Mouse (Mus musculus) adrenal gland, postnatal 10 days (tissue): Measurements from ENCODE around the gene Ccdc157. TPM values are rescaled to one million over a fixed set of nuclear protein-coding genes. Genes with fewer than 3 reads are reported as not detected.
"Not testable (repeated sequence)": the region's sequence is repeated elsewhere in the genome, so short reads cannot be mapped to it uniquely, and the experiment has no call there.

Experiments
- DNase-seq: peaks from one replicate; pipeline ENCODE4 v3.0.0; 2021; ENCODE audit warnings: mixed read lengths
- long read RNA-seq, 2 experiments: library from polyadenylated mRNA; stranded (forward); transcript quantifications; one replicate each; pipeline ENCODE4 v2.0.0; 2021
- total RNA-seq, 2 experiments: library from RNA; stranded (reverse); gene quantifications; 2 replicates each; pipeline ENCODE4 v1.2.3; 2021

The Ccdc157 gene
- 1 to 10 TPM; 8.7 to 9.0 TPM for total RNA-seq
- long read RNA-seq, experiment 1, partial matches to known transcripts, result 7 of 8 reads
- long read RNA-seq, experiment 1, other reads (novel, unspliced or antisense), result 1 of 8 reads
- long read RNA-seq, experiment 2, partial matches to known transcripts, result 0 of 2 reads
- long read RNA-seq, experiment 2, other reads (novel, unspliced or antisense), result 2 of 2 reads

- peak; percentile 97 for DNase-seq
Observed at GRCm38 (mm10) chr11:4159808-4160708, at the start of gene Ccdc157, which contains the start of gene Sf3a1. Gene Ccdc157, minus strand, starts transcription at chr11:4160293. Gene Sf3a1, plus strand, starts transcription at chr11:4160350.

- DNase-seq, result no peak
Observed at GRCm38 (mm10) chr11:4209556-4209955, 49.5 kb upstream of the Ccdc157 start.

- DNase-seq, result no peak
Observed at GRCm38 (mm10) chr11:4207655-4208054, 47.6 kb upstream of the Ccdc157 start.

GRCm38 (mm10) chr11:4206563-4206962, 46.5 kb upstream of the Ccdc157 start:
- DNase-seq, result no peak

GRCm38 (mm10) chr11:4205951-4206350, 45.9 kb upstream of the Ccdc157 start:
- DNase-seq, result no peak

GRCm38 (mm10) chr11:4205097-4205655, 45.1 kb upstream of the Ccdc157 start:
- DNase-seq, result no peak

- peak; percentile 81 for DNase-seq
Observed at GRCm38 (mm10) chr11:4203705-4204074, 43.6 kb upstream of the Ccdc157 start.

GRCm38 (mm10) chr11:4202995-4203704, 43.1 kb upstream of the Ccdc157 start:
- no peak for DNase-seq

GRCm38 (mm10) chr11:4201981-4202700, 42.0 kb upstream of the Ccdc157 start:
- DNase-seq, result no peak

GRCm38 (mm10) chr11:4197691-4198090, 37.6 kb upstream of the Ccdc157 start:
- DNase-seq, result peak; percentile 72

- no peak for DNase-seq
Observed at GRCm38 (mm10) chr11:4196636-4197035, 36.5 kb upstream of the Ccdc157 start.

GRCm38 (mm10) chr11:4195597-4196031, 35.5 kb upstream of the Ccdc157 start:
- no peak for DNase-seq

- DNase-seq, result no peak
Observed at GRCm38 (mm10) chr11:4193420-4193819, 33.3 kb upstream of the Ccdc157 start.

GRCm38 (mm10) chr11:4192757-4193156, 32.7 kb upstream of the Ccdc157 start:
- DNase-seq, result no peak

- DNase-seq, result no peak
Observed at GRCm38 (mm10) chr11:4190677-4191076, 30.6 kb upstream of the Ccdc157 start.

- DNase-seq, result no peak
Observed at GRCm38 (mm10) chr11:4189182-4189581, 29.1 kb upstream of the Ccdc157 start.

GRCm38 (mm10) chr11:4187318-4187700, 27.2 kb upstream of the Ccdc157 start:
- no peak for DNase-seq

- DNase-seq, result peak; percentile 99
Observed at GRCm38 (mm10) chr11:4186486-4187317, 26.6 kb upstream of the Ccdc157 start, which contains the start of gene Tbc1d10a. Gene Tbc1d10a, plus strand, starts transcription at chr11:4186789.

GRCm38 (mm10) chr11:4185480-4185879, 25.4 kb upstream of the Ccdc157 start:
- not testable (repeated sequence) for DNase-seq

GRCm38 (mm10) chr11:4184251-4184952, 24.3 kb upstream of the Ccdc157 start:
- no peak for DNase-seq
